Mouse (Mus musculus) kidney, embryonic 15.5 days (tissue): ENCODE data around the gene Lix1l. TPM values are rescaled to one million over a fixed set of nuclear protein-coding genes. Genes with fewer than 3 reads are reported as not detected.

Experiments used
- ATAC-seq: fragments of 200-750 bp; cut with Nextera tagmentation; replicated peaks from 2 replicates; pipeline ENCODE4 v1.8.0; 2017; ENCODE audit warnings: moderate TSS enrichment; ENCODE audit not compliant: low FRiP score
- H3K27ac ChIP-seq: fragments of 300-500 bp; sonication (generic); 2 replicates; pipeline ENCODE4 v1.5.1; 2015; ENCODE audit warnings: mild to moderate bottlenecking, inconsistent platforms
- H3K27me3 ChIP-seq: fragments of 300-500 bp; sonication (generic); 2 replicates; pipeline ENCODE4 v1.6.1; 2015; ENCODE audit warnings: inconsistent platforms
- H3K36me3 ChIP-seq: fragments of 300-500 bp; sonication (generic); 2 replicates; pipeline ENCODE4 v1.6.1; 2015; ENCODE audit warnings: inconsistent platforms
- H3K4me1 ChIP-seq: fragments of 300-500 bp; sonication (generic); 2 replicates; pipeline ENCODE4 v1.6.1; 2015; ENCODE audit warnings: inconsistent platforms
- H3K4me2 ChIP-seq: fragments of 300-500 bp; sonication (generic); 2 replicates; pipeline ENCODE4 v1.6.1; 2015; ENCODE audit warnings: moderate library complexity, mild to moderate bottlenecking, inconsistent platforms
- H3K4me3 ChIP-seq: fragments of 300-500 bp; sonication (generic); replicated peaks from 2 replicates; pipeline ENCODE4 v1.5.1; 2015; ENCODE audit warnings: mild to moderate bottlenecking, inconsistent platforms
- H3K9ac ChIP-seq: fragments of 300-500 bp; sonication (generic); 2 replicates; pipeline ENCODE4 v1.6.1; 2015; ENCODE audit warnings: mild to moderate bottlenecking, inconsistent platforms
- H3K9me3 ChIP-seq: fragments of 300-500 bp; sonication (generic); replicated peaks from 2 replicates; pipeline ENCODE4 v1.6.1; 2016; ENCODE audit warnings: inconsistent platforms
- WGBS: fragments of 180-500 bp; shearing (Covaris S2); methylation state at CpG from one replicate; pipeline ENCODE4 v1.1.7; 2015; ENCODE audit warnings: mixed read lengths; 5-methylcytosine and 5-hydroxymethylcytosine counted together
- polyA plus RNA-seq: library from polyadenylated mRNA; unstranded; fragments of >200 nt; fragmentation: Nextera tagmentation; extraction: Ambion mirVana; gene quantifications from 2 replicates; pipeline ENCODE4 v1.2.1, GENCODE M21; 2015

Lix1l gene
- polyA plus RNA-seq, 1 experiment from 2014 or later = 6.5 TPM

- 11% methylated on average over 8 of the region's 8 CpGs for WGBS
- no peaks in the 10 kb centered on the region for H3K36me3 ChIP-seq
- ATAC-seq = peak; percentile 33; the same call in 1 of the 2 replicates
- H3K9me3 ChIP-seq = no peaks in the 10 kb centered on the region
- H3K27me3 ChIP-seq = peaks cover 12% of the 10 kb centered on the region; the same call in 1 of the 2 replicates
- no peak overlapping the region for H3K9ac ChIP-seq
- peak overlapping the region; percentile 80 for H3K27ac ChIP-seq
- H3K4me3 ChIP-seq = no peak overlapping the region
- peaks cover 36% of the 10 kb centered on the region for H3K4me1 ChIP-seq
- peak overlapping the region; percentile 44 for H3K4me2 ChIP-seq
Measured at GRCm38 (mm10) chr3:96674442-96674841, 73.5 kb downstream of the Lix1l start.

GRCm38 (mm10) chr3:96675171-96675570 lies 74.2 kb downstream of the Lix1l start:
- no peak for ATAC-seq
- Histone ChIP-seq H3K9me3 (no peaks in the 10 kb centered on the region), H3K4me2 (no peak overlapping the region), H3K27me3 (peaks cover 19% of the 10 kb centered on the region; the same call in 1 of the 2 replicates), H3K4me3 (no peak overlapping the region), H3K36me3 (no peaks in the 10 kb centered on the region), H3K4me1 (peaks cover 30% of the 10 kb centered on the region), H3K9ac (no peak overlapping the region), H3K27ac (peak overlapping the region; percentile 80; the same call in 1 of the 2 replicates)
- 59% methylated on average over 3 of the region's 3 CpGs for WGBS

- Histone ChIP-seq H3K4me2 (no peak overlapping the region), H3K9ac (no peak overlapping the region), H3K4me1 (peaks cover 25% of the 10 kb centered on the region), H3K36me3 (no peaks in the 10 kb centered on the region), H3K27me3 (peaks cover 24% of the 10 kb centered on the region; the same call in 1 of the 2 replicates), H3K9me3 (no peaks in the 10 kb centered on the region), H3K4me3 (no peak overlapping the region), H3K27ac (0 out of 2 replicates have a peak overlapping the region, but pooled peaks have one; percentile 9)
- ATAC-seq = no peak
- WGBS = 42% methylated on average over 3 of the region's 3 CpGs
Measured at GRCm38 (mm10) chr3:96675690-96676089, 74.7 kb downstream of the Lix1l start.

Other genes starting within 250 kb of the Lix1l start
- 0.15 TPM in 1 of 2 replicates, not detected in the other for gene BC107364, start 148.8 kb upstream of the Lix1l start, polyA plus RNA-seq
- 1.1 and 1.8 TPM in 2 replicates for gene Hfe2, start 76.0 kb upstream of the Lix1l start, polyA plus RNA-seq
- 144 and 153 TPM in 2 replicates for gene Txnip, start 43.2 kb upstream of the Lix1l start, polyA plus RNA-seq
- 2.1 TPM in 2 replicates for gene Gm16253, start 24.2 kb upstream of the Lix1l start, polyA plus RNA-seq
- 38.1 and 39.8 TPM in 2 replicates for gene Polr3gl, start 7.0 kb upstream of the Lix1l start, polyA plus RNA-seq
- 1.8 and 2.8 TPM in 2 replicates for gene Ankrd34a, start 4.5 kb upstream of the Lix1l start, polyA plus RNA-seq
- gene Rbm8a, start 28.8 kb downstream of the Lix1l start, polyA plus RNA-seq = 145 and 151 TPM in 2 replicates
- 54.9 and 56.8 TPM in 2 replicates for gene Pex11b, start 34.2 kb downstream of the Lix1l start, polyA plus RNA-seq
- 0.09 and 0.17 TPM in 2 replicates for gene Gm42957, start 34.3 kb downstream of the Lix1l start, polyA plus RNA-seq
- gene Itga10, start 44.4 kb downstream of the Lix1l start, polyA plus RNA-seq = 0.83 and 2.2 TPM in 2 replicates
- gene Ankrd35, start 69.0 kb downstream of the Lix1l start, polyA plus RNA-seq = 0.86 and 1.1 TPM in 2 replicates
- gene Pias3, start 95.2 kb downstream of the Lix1l start, polyA plus RNA-seq = 61.9 and 73.0 TPM in 2 replicates
- 10.0 and 10.5 TPM in 2 replicates for gene Nudt17, start 107.4 kb downstream of the Lix1l start, polyA plus RNA-seq
- 41.0 and 41.5 TPM in 2 replicates for gene Polr3c, start 126.5 kb downstream of the Lix1l start, polyA plus RNA-seq
- gene Rnf115, start 126.5 kb downstream of the Lix1l start, polyA plus RNA-seq = 56.6 and 57.2 TPM in 2 replicates
- 125 and 138 TPM in 2 replicates for gene Pdzk1, start 228.1 kb downstream of the Lix1l start, polyA plus RNA-seq
- 0.09 and 0.16 TPM in 2 replicates for gene Cd160, start 228.2 kb downstream of the Lix1l start, polyA plus RNA-seq